Mouse (Mus musculus): ENCODE measurements at regions not wholly inside any gene's neighbourhood (a gene's known extent, or its start where the extent isn't known, plus 50 kb on each side); places are given as distances from the start of the nearest gene placed in this dataset.

DNA sequence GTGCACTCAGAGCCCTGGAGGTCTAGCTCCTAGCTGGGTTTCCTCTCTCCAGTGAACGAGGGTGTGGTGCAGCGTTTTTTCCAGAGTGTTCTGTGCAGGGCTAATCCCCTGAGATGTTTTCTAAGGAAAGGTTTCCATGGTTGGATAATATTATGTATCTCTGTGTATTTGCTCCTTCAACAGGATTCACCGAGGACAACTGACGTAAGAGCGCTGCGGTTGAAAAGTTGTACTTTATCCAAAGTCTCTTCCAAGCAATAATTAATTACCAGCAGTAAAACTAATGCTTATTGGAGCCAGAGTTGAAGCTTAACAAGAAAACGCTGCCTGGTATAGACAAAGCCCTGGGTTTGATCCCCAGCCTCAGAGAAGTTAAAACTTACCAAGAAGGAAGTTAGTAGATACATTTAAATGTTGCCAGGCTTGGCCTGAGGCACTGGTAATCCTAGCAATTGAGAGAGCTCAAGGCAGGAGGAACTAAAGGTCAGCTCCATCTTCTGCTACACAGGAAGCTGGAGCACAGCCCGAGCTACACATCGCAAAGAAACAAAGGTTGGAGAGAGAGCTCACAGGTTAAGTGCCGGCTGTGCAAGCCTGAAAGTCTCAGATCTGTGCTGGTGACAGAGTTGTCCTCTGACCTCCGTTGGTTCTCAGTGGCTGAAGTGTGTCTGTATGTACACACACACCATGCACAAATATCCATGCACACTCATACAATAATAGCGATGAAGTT is 51.2 kb upstream of the Rap1b start:
- DNase-seq (ENCODE audit: low spot score): no peak

DNA sequence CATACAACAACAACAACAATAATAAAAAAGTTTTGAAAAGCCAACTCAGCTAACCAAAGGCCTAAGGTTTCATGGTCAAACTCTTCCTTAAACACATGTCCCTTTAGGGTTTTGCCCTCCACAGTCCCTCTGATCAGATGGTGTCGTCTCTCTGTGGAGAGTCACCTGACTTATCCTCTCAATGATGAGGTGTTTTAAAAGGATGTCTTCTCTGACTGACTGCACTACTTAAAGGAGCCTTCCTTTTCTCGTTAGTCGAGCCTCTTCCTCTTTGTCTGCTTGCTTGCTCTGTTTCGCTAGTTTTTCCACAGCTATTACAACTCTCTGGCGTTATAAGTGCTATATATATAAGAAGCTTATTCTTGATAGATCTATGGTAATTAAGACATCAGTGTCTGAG is 51.9 kb upstream of the Rap1b start:
- no peak for DNase-seq (ENCODE audit: low spot score)

DNA sequence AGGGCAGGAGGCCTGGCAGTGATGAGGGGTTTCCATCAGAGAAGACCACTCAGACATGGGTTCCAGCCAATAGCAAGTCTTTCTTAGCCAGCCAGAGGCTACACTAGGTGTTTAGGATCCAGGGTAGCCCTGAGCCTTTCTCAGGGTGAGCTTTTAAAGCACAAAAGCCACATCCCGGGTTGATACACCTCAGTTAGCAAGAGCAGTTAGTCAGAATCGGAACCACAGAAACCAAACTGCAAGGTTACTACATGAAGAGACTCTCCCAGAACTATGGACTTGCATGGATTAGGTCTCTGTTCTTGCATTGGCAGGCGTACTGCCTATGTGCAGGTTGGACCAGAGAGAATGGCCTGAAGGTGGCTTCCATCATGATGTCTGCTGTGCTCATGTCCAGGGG is 52.6 kb upstream of the Rap1b start:
- DNase-seq (ENCODE audit: low spot score): no peak

DNA sequence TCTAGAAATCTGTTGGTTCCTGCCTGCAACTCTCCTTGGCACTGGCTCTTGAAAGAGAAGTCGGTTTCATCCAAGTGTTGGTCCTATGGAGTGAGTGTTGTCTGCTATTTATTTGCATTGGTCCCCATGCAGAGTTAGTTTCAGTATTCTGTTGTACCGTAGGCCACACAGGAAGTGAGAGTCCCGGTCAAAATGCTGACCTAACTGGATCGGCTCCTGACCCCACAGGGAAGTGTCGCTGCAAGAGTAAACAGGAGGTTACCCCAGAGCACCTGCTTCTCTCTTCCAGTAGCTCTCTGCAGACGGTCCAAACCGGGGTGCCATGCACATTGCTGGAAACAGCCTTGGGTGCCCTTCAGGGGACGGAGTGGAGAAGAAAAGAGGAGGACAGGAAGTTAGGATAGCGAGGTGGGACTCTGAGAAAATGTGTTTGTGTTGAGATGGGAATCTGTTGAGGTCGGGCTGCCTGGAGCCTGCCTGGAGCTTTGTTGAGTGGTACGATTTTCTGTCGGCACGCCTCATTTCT is 53.6 kb upstream of the Rap1b start:
- no peak for DNase-seq (ENCODE audit: low spot score)

DNA sequence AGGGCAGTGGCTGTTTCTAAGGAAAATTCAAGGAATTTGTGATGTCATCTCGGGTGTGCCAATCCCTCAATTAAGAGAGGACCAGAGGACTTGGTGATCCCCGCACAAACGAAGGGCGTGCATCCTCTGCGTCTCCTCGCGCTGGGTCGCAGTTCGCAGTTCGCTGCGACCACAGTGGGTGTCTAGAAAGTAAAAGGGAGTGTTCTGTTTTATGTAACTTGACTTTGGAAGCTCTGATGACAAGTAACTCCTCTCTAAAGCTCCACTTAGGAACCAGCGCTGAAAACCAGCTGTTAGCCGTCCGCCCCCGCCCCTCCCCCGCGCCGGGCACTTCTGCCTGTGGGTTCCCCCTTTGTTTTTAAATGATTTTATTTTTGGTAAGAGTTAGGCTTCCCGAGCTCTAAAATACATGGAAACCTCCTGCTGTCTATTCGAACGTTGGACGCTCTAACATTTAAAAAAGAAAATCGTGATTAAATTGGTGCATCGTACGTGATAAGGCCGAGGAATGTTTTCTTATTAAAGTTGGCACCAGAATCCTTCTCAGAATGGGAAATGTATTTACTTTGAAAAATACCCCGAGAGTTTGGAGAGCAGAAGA is 59.9 kb upstream of the Rap1b start:
- DNase-seq (ENCODE audit: low spot score): no peak

DNA sequence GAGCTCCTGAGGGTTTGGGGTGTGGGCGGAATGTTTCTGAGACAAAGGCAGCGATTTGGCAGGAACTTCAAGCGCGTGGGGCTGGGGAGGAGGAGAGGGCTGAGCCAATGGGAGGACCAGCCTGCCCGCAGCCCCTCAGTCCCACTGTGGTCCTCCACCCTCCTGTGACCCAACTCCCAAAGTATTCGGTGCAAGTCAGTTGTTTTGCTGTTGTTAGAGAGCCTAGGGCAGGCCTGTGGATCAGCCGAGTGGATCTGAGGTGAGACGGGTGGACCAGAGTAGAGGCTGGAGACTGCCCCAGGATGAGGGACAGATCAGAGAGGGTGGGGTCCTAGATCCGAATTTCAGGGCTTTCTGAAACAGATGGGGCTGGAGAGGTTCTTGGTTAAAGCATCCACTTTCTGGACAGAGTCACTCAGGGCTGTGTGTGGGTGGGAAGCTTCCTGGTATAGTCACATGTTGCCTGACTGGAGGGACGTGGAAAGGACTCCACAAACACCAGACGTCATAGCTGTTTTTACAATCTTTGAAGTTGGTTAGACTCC is 60.5 kb upstream of the Rap1b start:
- DNase-seq (ENCODE audit: low spot score): peak; percentile 49

DNA sequence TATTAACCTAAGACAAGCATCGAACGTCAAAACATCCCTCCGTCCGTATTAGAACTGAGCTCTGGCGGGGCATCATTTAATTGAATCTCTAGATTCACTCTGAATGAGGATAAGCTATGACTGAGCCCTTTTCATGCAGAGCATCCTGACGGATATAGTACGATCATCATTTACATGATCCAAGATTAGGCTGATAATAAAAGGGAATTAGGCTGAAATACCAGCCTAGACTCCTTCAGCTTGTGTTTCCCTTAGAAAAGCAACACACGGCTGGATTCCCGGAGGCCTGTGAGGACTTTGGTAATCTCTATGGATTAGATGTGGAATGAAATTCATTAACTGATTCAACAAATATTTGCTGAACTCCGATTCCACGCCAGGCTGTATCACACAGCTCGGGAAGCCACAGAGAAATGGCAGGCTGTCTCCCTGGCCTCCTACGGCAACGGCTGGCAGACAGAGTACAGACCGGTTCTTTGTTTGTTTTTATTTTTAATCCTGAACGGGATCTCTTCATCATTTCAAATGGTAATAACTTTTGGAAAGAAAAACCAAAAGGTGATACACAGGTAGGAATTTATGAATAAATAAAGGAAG is 62.3 kb upstream of the Rap1b start:
- no peak for DNase-seq (ENCODE audit: low spot score)

DNA sequence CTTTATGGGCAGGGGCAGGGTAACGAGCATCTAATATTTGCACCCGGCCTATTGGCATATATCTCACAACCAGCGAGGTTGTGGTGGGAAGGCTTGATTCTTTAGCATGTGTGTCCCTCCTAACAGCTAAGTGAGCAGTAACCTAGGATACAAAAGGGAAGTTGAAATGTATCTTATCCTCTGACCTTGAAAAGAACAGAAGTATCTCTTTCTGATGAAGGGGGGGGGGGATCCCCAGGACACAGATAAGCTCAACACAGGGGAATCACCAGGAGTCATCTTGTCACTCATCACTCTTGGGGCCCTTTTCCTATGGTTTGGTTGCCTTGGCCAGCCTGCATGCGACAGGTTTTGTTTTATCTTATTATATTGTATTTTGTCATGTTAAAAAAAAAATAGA is 63.3 kb upstream of the Rap1b start:
- no peak for DNase-seq (ENCODE audit: low spot score)

DNA sequence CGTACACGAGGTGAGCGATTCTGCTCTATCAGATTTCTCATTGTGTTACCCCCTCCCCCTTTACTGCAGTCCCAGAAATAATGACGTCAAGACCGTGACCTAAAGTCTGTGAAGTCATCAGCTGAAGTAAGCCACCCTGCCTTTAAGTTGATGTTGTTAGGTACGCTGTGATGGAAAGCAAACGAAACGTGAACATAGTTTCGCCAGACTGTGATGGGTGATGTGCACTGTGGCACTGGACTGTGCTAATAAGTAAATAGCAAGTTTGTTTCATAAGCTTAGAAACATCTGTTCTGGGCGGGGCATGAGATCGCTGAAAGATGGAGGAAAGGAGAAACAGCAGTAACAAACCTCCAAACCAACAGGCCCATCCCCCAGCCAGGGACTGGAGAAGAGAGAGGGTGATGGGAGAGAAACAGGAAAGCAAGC is 64.0 kb upstream of the Rap1b start:
- DNase-seq (ENCODE audit: low spot score): no peak

DNA sequence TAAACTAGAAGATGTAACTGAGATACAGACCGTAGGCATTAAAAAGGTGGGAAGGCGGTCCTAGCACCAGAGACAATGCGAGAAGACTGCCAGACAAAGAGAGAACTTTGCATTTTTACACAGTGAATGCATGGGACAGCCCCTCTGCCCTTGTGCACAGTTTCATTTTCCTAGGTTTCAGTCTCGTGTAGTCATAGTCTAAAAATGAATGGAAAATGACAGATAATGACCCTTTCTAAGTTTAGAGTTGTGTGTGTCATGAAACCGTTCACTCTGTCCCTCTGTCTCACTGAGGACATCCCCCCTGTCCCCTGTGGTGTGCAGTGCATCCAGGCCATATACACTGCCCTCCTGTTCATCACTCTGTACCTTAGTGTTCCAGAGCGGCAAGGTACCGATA is 64.6 kb upstream of the Rap1b start:
- no peak for DNase-seq (ENCODE audit: low spot score)

DNA sequence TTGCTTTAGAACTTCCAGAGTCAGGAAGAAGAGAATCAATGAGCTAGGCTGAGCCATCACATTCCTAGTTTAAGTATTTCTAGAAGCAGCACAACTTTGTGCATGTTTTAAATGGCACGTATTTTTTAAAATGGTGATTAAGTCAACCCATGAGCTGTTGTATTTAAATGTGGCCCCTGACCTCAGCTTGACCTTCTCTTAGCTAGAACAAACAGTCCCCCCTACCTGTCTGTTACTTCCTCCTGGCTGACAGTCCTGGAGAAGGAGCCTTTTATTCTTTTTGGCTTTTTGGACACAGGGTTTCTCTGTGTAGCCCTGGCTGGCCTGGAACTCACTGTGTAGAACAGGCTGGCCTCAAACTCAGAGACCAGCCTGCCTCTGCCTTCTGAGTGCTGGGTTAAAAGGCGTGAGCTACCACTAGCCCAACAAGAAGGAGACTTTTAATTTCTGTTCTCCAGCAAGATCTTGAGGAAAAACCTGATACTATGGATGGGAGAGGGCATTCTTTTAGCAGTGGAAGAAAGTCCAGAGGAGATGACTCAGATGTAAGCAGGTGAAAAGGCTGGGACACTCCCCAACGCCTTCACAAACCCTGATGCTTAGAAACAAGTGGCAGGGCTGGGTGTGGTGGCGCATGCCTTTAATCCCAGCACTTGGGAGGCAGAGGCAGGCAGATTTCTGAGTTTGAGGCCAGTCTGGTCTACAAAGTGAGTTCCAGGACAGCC is 69.3 kb upstream of the Rap1b start:
- no peak for DNase-seq (ENCODE audit: low spot score)

DNA sequence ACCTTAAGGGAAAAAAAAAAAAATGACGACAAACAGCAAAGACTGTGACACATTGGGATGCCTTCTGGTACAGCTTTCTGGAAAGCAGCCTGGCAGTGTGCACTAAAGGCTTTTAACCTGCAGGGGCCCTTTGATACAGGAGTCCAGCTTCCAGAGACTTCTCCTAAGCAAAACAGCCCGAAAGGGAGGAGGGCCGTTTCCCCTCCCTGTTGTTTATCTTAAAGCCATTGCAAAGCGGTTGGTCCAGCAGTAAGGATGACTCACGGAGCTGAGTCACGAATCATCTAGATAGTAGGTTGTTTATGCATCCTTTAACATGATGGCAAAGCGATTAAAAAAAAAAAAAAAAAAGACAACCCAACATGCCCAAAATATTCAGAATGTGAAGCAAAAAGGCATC is 70.4 kb upstream of the Rap1b start:
- DNase-seq (ENCODE audit: low spot score): peak; percentile 23

DNA sequence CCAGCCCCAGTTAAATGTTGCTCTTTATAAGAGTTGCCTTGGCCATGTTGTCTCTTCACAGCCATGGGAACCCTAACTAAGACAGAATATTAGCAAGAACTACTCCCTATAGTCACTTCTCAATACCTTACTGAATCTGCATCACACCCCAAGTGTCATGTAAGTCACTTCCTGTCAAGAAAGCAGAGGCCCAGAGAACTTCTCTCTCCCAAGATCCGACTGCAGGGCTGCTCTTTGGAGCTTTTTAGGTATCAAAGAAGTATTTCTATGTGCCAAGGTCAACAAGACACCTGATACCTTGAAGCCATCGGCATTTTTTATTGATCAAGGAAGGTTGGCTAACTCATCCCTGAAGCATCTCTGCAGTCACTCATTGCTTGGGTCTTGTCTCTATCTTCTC is 72.0 kb upstream of the Rap1b start:
- no peak for DNase-seq (ENCODE audit: low spot score)

DNA sequence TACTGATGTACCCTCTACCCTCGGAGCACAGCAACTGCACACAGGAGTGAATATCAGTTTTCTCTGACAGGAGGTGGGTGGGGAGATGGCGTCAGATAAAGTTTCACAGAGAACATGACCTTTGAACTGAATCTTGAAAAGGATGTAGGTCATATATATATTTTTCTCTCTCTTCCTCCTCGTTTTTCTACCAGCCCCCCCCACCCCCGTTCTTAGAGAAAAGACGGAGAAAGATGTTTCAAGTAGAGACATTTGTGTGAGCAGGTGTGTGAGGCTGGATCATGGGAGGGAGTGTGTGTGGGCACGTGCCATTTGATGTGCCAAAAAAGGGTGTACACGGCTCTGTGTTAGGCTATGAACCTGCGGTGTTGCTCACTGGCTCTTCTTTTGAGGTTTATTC is 72.8 kb upstream of the Rap1b start:
- no peak for DNase-seq (ENCODE audit: low spot score)

DNA sequence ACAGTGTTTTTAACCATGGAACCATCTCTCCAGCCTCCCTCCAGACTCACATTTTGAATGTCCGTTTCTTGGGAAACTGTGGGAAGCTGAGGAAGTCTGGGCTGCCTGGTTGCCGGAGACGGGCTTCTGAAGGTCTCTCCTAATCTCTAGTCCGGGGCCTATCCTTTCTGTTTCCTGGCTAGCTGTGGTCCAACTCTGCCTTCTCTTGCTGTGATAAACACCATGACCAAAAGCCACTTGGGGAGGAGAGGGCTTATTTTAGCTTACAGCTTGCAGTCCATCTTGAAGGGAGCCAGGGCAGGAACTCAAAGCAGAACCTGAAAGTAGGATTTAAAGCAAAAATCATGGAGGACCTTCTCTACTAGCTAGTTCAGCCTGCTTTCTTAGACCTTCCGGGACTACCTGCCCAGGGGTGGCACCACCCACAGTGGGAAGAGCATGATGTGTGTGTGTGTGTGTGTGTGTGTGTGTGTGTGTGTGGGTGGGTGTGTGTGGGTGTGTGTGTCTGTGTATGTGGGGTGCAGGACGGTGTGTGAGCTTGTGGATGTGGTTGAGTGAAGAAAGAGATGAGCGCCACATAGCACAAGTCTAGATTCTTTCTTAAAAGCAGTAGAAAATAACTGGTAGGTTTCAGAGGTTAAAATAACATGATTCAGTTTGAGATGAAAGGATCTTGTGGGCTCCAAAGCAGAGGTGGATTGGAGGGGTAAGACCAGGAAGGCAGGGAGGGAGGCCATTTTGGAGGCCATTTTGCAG is 73.5 kb upstream of the Rap1b start:
- DNase-seq (ENCODE audit: low spot score): no peak

DNA sequence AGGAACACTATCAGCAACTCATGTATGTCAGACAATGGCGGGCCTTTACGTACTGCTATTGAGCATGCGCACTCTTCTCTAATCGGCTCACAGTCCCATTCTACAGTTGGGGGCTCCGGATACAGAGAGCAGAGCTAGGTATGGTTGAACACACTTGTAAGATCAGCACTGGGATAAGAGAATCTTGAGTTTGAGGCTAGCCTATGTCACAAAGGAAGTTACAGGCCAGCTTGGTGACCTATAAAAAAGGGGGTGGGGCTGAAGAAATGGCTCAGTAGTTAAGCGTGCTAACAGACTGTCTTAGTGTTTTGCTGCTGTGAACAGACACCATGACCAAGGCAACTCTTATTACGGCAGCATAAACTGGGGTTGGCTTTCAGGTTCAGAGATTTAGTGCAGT is 79.4 kb upstream of the Rap1b start:
- no peak for DNase-seq (ENCODE audit: low spot score)

DNA sequence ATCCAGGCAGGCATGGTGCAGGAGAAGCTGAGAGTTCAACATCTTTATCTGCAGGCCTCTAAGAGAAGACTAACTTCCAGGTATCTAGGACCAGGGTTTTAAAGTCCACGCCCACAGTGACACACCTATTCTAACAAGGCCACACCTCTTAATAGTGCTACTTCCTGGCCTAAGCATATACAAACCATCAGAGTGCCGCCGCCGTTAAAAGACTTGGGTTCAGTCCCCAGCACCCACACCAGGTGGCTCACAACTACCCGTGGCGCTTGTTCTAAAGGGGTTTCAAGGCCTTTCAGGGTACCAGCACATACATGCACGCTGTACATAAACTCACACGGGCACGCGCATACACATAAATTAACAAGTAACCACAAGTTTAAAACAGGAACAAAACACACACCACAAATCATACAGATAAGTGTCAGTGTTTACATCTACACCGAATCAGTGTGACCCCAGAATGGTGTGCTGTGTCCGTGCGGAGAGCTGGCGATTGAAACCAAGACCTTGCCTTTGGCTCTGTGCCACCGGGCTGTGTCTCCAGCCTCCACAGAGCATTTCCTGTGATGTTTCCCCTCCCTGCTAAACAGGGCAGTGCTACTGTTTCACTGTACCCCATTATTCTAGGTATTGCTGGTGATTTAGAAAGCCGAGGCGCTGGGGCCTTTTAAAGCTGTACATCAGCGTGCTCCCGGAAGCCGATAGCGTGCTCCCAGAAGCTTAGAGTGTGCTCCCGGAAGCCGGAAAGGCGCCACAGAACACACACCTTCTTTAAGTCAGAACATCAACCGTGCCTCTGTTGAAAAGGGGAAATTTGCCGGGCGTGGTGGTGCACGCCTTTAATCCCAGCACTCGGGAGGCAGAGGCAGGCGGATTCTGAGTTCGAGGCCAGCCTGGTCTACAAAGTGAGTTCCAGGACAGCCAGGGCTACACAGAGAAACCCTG is 80.0 kb upstream of the Rap1b start:
- DNase-seq (ENCODE audit: low spot score): no peak

DNA sequence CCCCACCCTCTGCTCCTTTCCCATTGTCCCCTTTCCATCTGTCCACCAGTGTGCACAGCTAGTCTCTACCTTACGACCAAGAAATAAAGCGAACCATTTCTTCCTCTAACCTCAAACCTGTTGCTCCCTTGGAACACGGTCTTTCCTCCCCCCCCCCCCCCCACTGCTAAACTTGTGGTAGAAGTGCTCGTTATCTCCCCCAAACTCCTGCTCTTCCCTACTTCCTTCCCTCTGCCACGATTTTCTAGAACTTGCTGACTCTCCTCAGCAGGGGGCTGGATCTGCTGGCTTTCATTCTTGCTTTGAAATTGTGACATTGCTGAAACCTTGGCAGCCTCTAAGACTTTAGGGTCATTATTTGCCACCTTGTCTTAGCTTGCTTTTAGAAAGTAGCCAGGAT is 83.2 kb upstream of the Rap1b start:
- DNase-seq (ENCODE audit: low spot score): no peak

DNA sequence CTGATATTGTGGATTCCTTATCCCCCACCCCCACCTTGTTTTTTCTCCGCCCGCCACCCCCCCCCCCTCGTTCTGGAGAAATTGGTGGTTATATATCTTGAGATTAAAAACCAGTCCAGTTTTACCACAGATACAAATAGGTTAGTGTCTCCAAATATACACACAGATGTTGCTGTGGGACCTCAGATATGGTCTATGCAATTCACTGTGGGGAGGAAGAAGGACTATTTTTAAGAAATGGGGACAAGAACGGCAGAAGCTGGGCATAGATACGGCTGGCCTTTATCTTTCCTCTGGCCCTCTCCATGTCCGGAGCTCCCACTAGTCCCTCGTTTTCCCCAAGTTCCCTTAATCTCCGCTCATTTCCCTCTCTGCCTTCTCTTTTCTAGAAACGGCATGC is 89.0 kb upstream of the Rap1b start:
- no peak for DNase-seq (ENCODE audit: low spot score)

DNA sequence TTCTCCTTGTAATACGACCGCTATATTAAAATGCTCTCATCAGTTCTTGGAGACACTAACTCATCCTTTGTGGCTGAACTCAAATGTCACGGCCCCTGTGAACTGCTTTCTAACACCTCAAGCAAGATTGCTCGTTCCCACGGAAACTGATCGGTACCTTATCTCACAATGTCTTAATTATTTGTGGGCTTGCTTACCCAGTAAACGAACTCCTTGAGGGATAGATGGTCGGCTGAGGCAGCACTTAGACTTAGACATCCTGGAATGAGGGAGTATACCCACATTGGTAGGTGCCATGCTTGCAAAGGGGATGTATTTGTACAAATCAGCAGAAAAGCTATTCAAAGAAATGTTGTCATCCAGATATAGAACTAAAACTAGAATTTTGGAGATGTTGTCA is 92.9 kb upstream of the Rap1b start:
- no peak for DNase-seq (ENCODE audit: low spot score)
